7 mouse cellular contexts compared by ENCODE assay signal in the genomic region with DNA sequence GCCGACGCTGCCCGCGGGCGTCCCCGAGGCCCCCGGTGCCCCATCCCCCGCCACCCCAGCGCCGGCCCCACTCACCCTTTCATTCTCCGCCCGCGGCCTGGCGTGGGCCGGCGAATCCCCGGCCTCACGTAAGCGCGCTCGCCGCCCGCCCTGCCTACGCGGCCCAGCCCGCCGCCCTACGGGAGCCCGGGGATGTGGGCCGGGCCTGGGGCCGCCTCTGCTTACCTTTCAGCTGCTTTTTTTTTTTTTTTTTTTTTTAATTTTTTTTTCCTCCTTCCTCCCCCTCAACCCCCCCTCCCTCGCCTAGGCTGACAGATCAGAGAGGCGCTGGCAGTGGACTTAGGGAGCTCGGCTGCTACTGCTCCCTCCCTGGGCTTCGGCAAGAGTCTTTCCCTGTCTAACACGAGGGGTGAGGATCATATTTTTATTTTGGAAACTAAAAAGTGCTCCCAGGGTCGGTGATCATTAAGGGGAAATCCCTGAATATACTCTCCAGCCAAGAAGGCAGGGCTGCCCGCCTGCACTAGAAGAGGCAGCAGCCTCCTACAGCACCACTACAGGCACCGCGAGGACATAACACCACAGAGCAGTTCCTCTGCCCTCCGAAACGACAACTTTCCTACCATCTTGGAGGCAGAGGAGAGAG. TPM values are rescaled to one million over a fixed set of nuclear protein-coding genes. Genes with fewer than 3 reads are reported as not detected.
DNase-seq lines count a peak whose midpoint lies in the region; ATAC-seq and TF ChIP-seq lines count a peak whose summit lies in the region.

Gene Ino80d, minus strand, starts transcription at position 532 of the 646 bp plus-strand sequence.

- peak; percentile 79 for TF ChIP-seq CTCF in intestine, postnatal 0 days (IDR thresholded peaks at IDR 0.05; ENCODE audit: low read depth)

- H3K36me3 ChIP-seq in embryonic facial prominence, embryonic 10.5 days (replicated peaks): peaks cover 21% of the 10 kb centered on the region
- H3K36me3 ChIP-seq in intestine, postnatal 0 days (ENCODE audit: control insufficient read depth, insufficient read depth): peaks cover 15% of the 10 kb centered on the region
- peaks cover 19% of the 10 kb centered on the region for H3K36me3 ChIP-seq in limb, embryonic 10.5 days
- H3K36me3 ChIP-seq in midbrain, embryonic 13.5 days: peaks cover 11% of the 10 kb centered on the region; the same call in 1 of the 2 replicates

- H3K4me3 ChIP-seq in embryonic facial prominence, embryonic 10.5 days: peak within 1 kb of the TSS; percentile 97
- peak within 1 kb of the TSS; percentile 94 for H3K4me3 ChIP-seq in intestine, postnatal 0 days (ENCODE audit: low read depth, low read length)
- H3K4me3 ChIP-seq in limb, embryonic 10.5 days: peak within 1 kb of the TSS; percentile 89
- peak within 1 kb of the TSS; percentile 95 for H3K4me3 ChIP-seq in midbrain, embryonic 13.5 days (replicated peaks)

- DNase-seq in adrenal gland, postnatal 14 days: peak; percentile 87
- peak; percentile 85 for DNase-seq in embryonic facial prominence, embryonic 10.5 days (ENCODE audit: low spot score)
- DNase-seq in gonadal fat pad, adult 2 months (ENCODE audit: low read depth): peak; percentile 51
- peak; percentile 81 for DNase-seq in limb, embryonic 10.5 days (ENCODE audit: low spot score)
- peak; percentile 76 for DNase-seq in spleen, adult 12 weeks (ENCODE audit: low spot score)

- WGBS in embryonic facial prominence, embryonic 10.5 days: under 1% methylated on average over 42 of the region's 42 CpGs
- WGBS in intestine, postnatal 0 days: under 1% methylated on average over 34 of the region's 42 CpGs
- WGBS in limb, embryonic 10.5 days: 2% methylated on average over 41 of the region's 42 CpGs
- WGBS in midbrain, embryonic 13.5 days: 0% methylated on average over 30 of the region's 42 CpGs

- H3K4me2 ChIP-seq in intestine, postnatal 0 days (replicated peaks; ENCODE audit: low read depth): peak within 1 kb of the TSS; percentile 82
- peak within 1 kb of the TSS; percentile 86 for H3K4me2 ChIP-seq in midbrain, embryonic 13.5 days (replicated peaks)

- no peaks in the 10 kb centered on the region for H3K9me3 ChIP-seq in embryonic facial prominence, embryonic 10.5 days
- no peaks in the 10 kb centered on the region for H3K9me3 ChIP-seq in intestine, postnatal 0 days (ENCODE audit: control insufficient read depth)
- no peaks in the 10 kb centered on the region for H3K9me3 ChIP-seq in limb, embryonic 10.5 days (replicated peaks)
- no peaks in the 10 kb centered on the region for H3K9me3 ChIP-seq in midbrain, embryonic 13.5 days

- peak; percentile 87 for ATAC-seq in intestine, postnatal 0 days
- ATAC-seq in midbrain, embryonic 13.5 days: peak; percentile 92

- no peaks in the 10 kb centered on the region for H3K27me3 ChIP-seq in embryonic facial prominence, embryonic 10.5 days (replicated peaks; ENCODE audit: low read depth, poor library complexity, severe bottlenecking)
- H3K27me3 ChIP-seq in intestine, postnatal 0 days (replicated peaks; ENCODE audit: control insufficient read depth, insufficient read depth, low read length): no peaks in the 10 kb centered on the region
- no peaks in the 10 kb centered on the region for H3K27me3 ChIP-seq in limb, embryonic 10.5 days (ENCODE audit: low read depth, poor library complexity, severe bottlenecking)
- no peaks in the 10 kb centered on the region for H3K27me3 ChIP-seq in midbrain, embryonic 13.5 days

- H3K9ac ChIP-seq in intestine, postnatal 0 days (ENCODE audit: low read depth, low read length): peak within 1 kb of the TSS; percentile 100
- H3K9ac ChIP-seq in midbrain, embryonic 13.5 days (replicated peaks): peak within 1 kb of the TSS; percentile 99

- peak within 1 kb of the TSS; percentile 100 for H3K27ac ChIP-seq in embryonic facial prominence, embryonic 10.5 days (replicated peaks)
- H3K27ac ChIP-seq in intestine, postnatal 0 days (ENCODE audit: low read depth, low read length): peak within 1 kb of the TSS; percentile 100
- H3K27ac ChIP-seq in limb, embryonic 10.5 days: peak within 1 kb of the TSS; percentile 100
- H3K27ac ChIP-seq in midbrain, embryonic 13.5 days: peak within 1 kb of the TSS; percentile 98

- peaks cover 38% of the 10 kb centered on the region for H3K4me1 ChIP-seq in embryonic facial prominence, embryonic 10.5 days
- H3K4me1 ChIP-seq in intestine, postnatal 0 days (replicated peaks; ENCODE audit: control insufficient read depth, insufficient read depth, low read length): no peaks in the 10 kb centered on the region
- H3K4me1 ChIP-seq in limb, embryonic 10.5 days: peaks cover 35% of the 10 kb centered on the region
- peaks cover 49% of the 10 kb centered on the region for H3K4me1 ChIP-seq in midbrain, embryonic 13.5 days (replicated peaks)

RNA-seq across cellular contexts. Expression of gene Ino80d, which starts in this region (rescaled TPM):
- total RNA-seq in adrenal gland, postnatal 14 days (2021): 29.3 and 32.2 TPM in 2 replicates
- 9.7 and 10.4 TPM in 2 replicates for polyA plus RNA-seq in embryonic facial prominence, embryonic 10.5 days (2016; fragmentation: Nextera tagmentation; extraction: Ambion mirVana)
- 7.9 and 9.1 TPM in 2 replicates for polyA plus RNA-seq in gonadal fat pad, adult 2 months (2012; rRNA removed)
- 5.7 and 6.7 TPM in 2 replicates for polyA plus RNA-seq in intestine, postnatal 0 days (2015; fragmentation: Nextera tagmentation; extraction: Ambion mirVana)
- 10.0 and 11.2 TPM in 2 replicates for polyA plus RNA-seq in limb, embryonic 10.5 days (2016; fragmentation: Nextera tagmentation; extraction: Ambion mirVana)
- polyA plus RNA-seq in midbrain, embryonic 13.5 days (2015; fragmentation: Nextera tagmentation; extraction: Ambion mirVana): 9.7 and 12.2 TPM in 2 replicates

Comparison
In these comparisons a context has a peak if more than half of its experiments do, and no peak if none do; other contexts are left out.
1. Peak in every context shown above with its lines: DNase-seq, ATAC-seq, H3K4me3 ChIP-seq and H3K27ac ChIP-seq.